In genomic region chr3:95674236-95674635, GRCm38 (mm10) we compare ENCODE assay signal across 7 mouse cellular contexts. TPM values are rescaled to one million over a fixed set of nuclear protein-coding genes. Genes with fewer than 3 reads are reported as not detected.
DNase-seq lines count a peak whose midpoint lies in the region; ATAC-seq and TF ChIP-seq lines count a peak whose summit lies in the region.

No protein-coding gene starts in this region.

- H3K4me3 ChIP-seq in G1E (ENCODE audit: low read depth, low read length), result peak overlapping the region; percentile 65; the same call in 1 of the 2 replicates
- peak overlapping the region; percentile 50 for H3K4me3 ChIP-seq in liver, embryonic 16.5 days (ENCODE audit: low read depth, low read length)

- peaks cover 79% of the 10 kb centered on the region for H3K36me3 ChIP-seq in G1E (replicated peaks)
- 0 out of 2 replicates have a peak, but pooled peaks cover 1% of the 10 kb centered on the region for H3K36me3 ChIP-seq in liver, embryonic 16.5 days (ENCODE audit: control insufficient read depth, insufficient read depth)

- DNase-seq in G1E (ENCODE audit: low spot score), result peak; percentile 96
- DNase-seq in adrenal gland, postnatal 10 days, result peak; percentile 80
- peak; percentile 70 to 82 for DNase-seq in gastrocnemius, adult 8-10 months (ENCODE audit: low spot score in 2 of 2)
- DNase-seq in induced T-regulatory cell, adult 2 months (ENCODE audit: low read depth), result peak; percentile 96
- peak; percentile 63 to 82 for DNase-seq in spleen, adult 18-20 months
- DNase-seq in layer of hippocampus, postnatal 14 days (ENCODE audit: low spot score in 2 of 2), result no peak

- no peak for TF ChIP-seq CTCF in G1E (IDR thresholded peaks at IDR 0.05; ENCODE audit: low read depth, low read length)

- 0% methylated on average over 2 of the region's 2 CpGs for WGBS in liver, embryonic 16.5 days (ENCODE audit: insufficient replicate concordance)

- peak overlapping the region; percentile 74 for H3K4me2 ChIP-seq in liver, embryonic 16.5 days (ENCODE audit: low read depth, low read length)

- H3K9me3 ChIP-seq in G1E (replicated peaks), result no peaks in the 10 kb centered on the region
- H3K9me3 ChIP-seq in liver, embryonic 16.5 days (replicated peaks; ENCODE audit: control insufficient read depth, low read length), result no peaks in the 10 kb centered on the region

- ATAC-seq in G1E (ENCODE audit: extremely low read depth, insufficient number of reproducible peaks, low FRiP score, poor library complexity, severe bottlenecking), result peak; percentile 87
- ATAC-seq in liver, embryonic 16.5 days (ENCODE audit: low read depth), result peak; percentile 93

- peak overlapping the region; percentile 77 for H3K9ac ChIP-seq in liver, embryonic 16.5 days (ENCODE audit: low read depth, low read length)

- H3K27ac ChIP-seq in liver, embryonic 16.5 days (ENCODE audit: low read length), result peak overlapping the region; percentile 98

- peaks cover 75% of the 10 kb centered on the region for H3K4me1 ChIP-seq in G1E (ENCODE audit: insufficient read depth, low read depth, low read length)
- H3K4me1 ChIP-seq in liver, embryonic 16.5 days (ENCODE audit: control insufficient read depth, low read depth, low read length), result peaks cover 60% of the 10 kb centered on the region

- no peaks in the 10 kb centered on the region for H3K27me3 ChIP-seq in G1E (ENCODE audit: insufficient read depth, low read length)
- H3K27me3 ChIP-seq in liver, embryonic 16.5 days (ENCODE audit: control insufficient read depth, insufficient read depth, low read depth, low read length), result no peaks in the 10 kb centered on the region

RNA-seq across cellular contexts. Expression of gene Adamtsl4, which starts 13.5 kb away (rescaled TPM):
- total RNA-seq in G1E (2014; fragmentation: Nextera tagmentation), result not detected in 2 replicates
- 0.06 and 0.11 TPM in 2 replicates for total RNA-seq in G1E (2017)
- 0.01 TPM in 1 of 2 replicates, not detected in the other for polyA plus RNA-seq in G1E (2012)
- total RNA-seq in adrenal gland, postnatal 10 days (2021), result 10 to 100 TPM; 13.3 to 13.4 TPM
- 10 to 100 TPM; 13.8 to 23.4 (median 18.2) TPM for total RNA-seq in gastrocnemius, adult 8-10 months (2022)
- 0.74 and 0.83 TPM in 2 replicates for polyA plus RNA-seq in liver, embryonic 16.5 days (2015; fragmentation: Nextera tagmentation; extraction: Ambion mirVana)
- total RNA-seq in layer of hippocampus, postnatal 14 days (2021), result 1 to 10 TPM; 3.0 to 4.1 TPM

RNA-seq across cellular contexts. Expression of gene Mcl1, which starts 15.6 kb away (rescaled TPM):
- total RNA-seq in G1E (2014; fragmentation: Nextera tagmentation), result 296 and 335 TPM in 2 replicates
- 263 and 280 TPM in 2 replicates for total RNA-seq in G1E (2017)
- polyA plus RNA-seq in G1E (2012), result 264 and 420 TPM in 2 replicates
- 100 to 1,000 TPM; 116 to 144 TPM for total RNA-seq in adrenal gland, postnatal 10 days (2021)
- total RNA-seq in gastrocnemius, adult 8-10 months (2022), result 100 to 1,000 TPM in 3 of 4 experiments, 10 to 100 TPM in 1; 95.7 to 113 (median 106) TPM
- 11.1 and 14.5 TPM in 2 replicates for polyA plus RNA-seq in liver, embryonic 16.5 days (2015; fragmentation: Nextera tagmentation; extraction: Ambion mirVana)
- total RNA-seq in layer of hippocampus, postnatal 14 days (2021), result 10 to 100 TPM; 64.6 to 65.1 TPM

RNA-seq across cellular contexts. Expression of gene Ensa, which starts 49.4 kb away (rescaled TPM):
- 99.9 and 104 TPM in 2 replicates for total RNA-seq in G1E (2014; fragmentation: Nextera tagmentation)
- 109 and 133 TPM in 2 replicates for total RNA-seq in G1E (2017)
- polyA plus RNA-seq in G1E (2012), result 19.2 and 20.4 TPM in 2 replicates
- 10 to 100 TPM; 67.8 to 68.1 TPM for total RNA-seq in adrenal gland, postnatal 10 days (2021)
- total RNA-seq in gastrocnemius, adult 8-10 months (2022), result 100 to 1,000 TPM; 104 to 118 (median 108) TPM
- 32.8 and 33.4 TPM in 2 replicates for polyA plus RNA-seq in liver, embryonic 16.5 days (2015; fragmentation: Nextera tagmentation; extraction: Ambion mirVana)
- 100 to 1,000 TPM; 288 to 297 TPM for total RNA-seq in layer of hippocampus, postnatal 14 days (2021)

Comparison
In these comparisons a context has a peak if more than half of its experiments do, and no peak if none do; other contexts are left out.
1. DNase-seq: peak in G1E (single experiment), adrenal gland, postnatal 10 days (single experiment), gastrocnemius, adult 8-10 months (2 of 2), induced T-regulatory cell, adult 2 months (single experiment) and spleen, adult 18-20 months (2 of 2); none in layer of hippocampus, postnatal 14 days (0 of 2).